Mouse (Mus musculus) adrenal gland, postnatal 36 days (tissue): ENCODE measurements around the gene Tmem253. TPM values are rescaled to one million over a fixed set of nuclear protein-coding genes. Genes with fewer than 3 reads are reported as not detected.
A peak's percentile ranks its signal among the peaks of the same experiment; 100 is the strongest.
"Not testable (repeated sequence)": the region's sequence is repeated elsewhere in the genome, so short reads cannot be mapped to it uniquely, and the experiment has no call there.

Source experiments
- DNase-seq, 2 experiments: peaks; one replicate each; pipeline ENCODE4 v3.0.0; 2021; ENCODE audit warnings: mixed read lengths in 1 of 2
- total RNA-seq, 2 experiments: library from RNA; stranded (reverse); gene quantifications; 2 replicates each; pipeline ENCODE4 v1.2.3; 2021

The Tmem253 gene
- total RNA-seq, 2 experiments from 2014 or later = 1.7 to 2.5 TPM

DNA sequence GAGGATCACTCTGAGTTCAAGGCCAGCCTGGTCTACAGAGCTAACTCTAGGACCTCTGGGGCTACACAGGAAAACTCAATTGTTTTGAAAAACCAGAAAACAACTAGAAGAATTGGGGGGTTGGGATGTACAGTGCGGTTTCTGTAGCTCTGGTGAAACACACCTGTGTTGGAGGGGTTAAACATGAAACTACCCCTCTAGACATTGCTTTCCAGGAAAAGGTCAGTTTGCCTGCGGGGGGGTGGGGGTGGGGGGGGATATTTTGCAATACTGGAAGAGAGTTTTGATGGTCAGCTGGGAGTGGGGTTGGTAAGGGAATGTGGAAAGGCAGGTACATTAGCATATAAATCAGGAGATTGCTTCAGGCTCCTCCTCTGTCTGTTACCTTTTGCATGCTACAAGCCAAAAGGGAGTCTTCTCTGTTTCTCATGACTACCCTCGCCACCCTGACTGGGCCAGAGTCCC, 6.8 kb downstream of the Tmem253 start:
- DNase-seq = no peak

DNA sequence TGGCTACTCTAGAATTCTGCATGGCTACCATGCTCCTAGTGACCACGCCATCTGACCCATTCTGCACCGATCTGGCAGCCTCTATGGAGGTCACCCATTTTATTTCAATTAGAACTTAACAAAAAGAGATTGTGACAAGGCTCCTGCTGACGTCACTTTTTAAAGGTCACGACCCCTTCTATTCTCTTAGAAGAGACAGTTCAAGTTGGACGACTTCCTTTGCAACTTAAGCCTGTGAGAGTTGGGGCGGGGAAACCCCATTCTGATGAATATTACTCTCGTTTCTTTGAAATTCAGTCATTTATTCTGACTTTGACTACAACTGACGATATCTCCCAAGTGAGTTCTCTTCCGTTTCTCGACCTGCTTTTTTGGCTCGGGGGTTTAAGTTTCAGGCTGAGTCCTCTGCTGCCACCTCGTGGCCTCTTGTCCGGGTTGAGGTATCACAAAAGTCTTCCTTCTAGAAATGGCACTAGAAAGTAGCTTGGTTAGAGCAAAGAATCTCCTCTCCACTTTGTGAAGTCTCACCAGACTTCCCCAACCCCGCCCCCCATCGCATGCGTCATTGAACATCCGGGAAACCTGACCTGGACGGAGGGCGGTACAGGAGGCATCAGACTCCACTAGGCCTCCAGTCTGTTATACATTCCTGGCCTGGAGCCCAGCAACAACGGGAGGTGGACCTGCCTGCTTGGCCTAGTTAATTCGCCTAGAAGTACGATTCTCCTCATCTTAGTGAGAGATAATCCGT, 7.4 kb downstream of the Tmem253 start:
- peak; percentile 93 to 95 for DNase-seq

DNA sequence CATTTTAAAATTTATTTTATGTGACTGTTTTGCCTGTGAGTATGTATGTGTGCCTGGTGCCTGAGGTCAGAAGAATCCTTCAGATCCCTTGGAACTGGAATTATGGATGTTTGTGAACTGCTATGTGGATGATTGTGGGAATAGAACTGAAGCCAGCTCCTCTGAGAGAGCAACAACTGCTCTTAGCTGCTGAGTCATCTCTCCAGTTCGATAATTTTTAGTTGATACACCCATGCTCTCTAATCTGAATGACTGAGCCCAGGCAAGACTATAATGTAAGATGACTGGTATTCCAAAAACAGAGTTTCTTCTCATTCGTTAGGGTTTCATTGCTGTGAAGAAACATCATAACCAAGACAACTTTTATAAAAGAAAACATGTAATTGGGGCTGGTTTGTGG, 8.7 kb downstream of the Tmem253 start:
- no peak for DNase-seq

DNA sequence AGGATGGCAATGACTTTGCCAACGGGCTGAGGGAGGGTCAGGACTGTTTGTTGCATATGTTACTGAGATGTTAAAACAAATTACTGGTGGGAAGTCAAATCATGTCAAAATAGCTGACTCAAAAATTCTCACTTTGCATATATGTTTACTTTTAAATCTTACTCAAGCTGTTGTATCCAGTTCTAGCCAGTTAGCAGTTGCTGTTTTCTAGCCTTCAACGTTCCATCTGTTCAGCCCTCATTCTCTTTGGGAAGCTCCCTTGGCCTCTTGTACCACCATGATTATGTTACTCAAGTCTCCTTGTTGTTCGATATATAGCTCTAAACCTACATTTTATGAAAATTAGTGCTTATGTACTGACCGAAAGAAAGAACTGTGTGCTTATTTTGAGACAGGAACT, 10.9 kb downstream of the Tmem253 start:
- DNase-seq = no peak

DNA sequence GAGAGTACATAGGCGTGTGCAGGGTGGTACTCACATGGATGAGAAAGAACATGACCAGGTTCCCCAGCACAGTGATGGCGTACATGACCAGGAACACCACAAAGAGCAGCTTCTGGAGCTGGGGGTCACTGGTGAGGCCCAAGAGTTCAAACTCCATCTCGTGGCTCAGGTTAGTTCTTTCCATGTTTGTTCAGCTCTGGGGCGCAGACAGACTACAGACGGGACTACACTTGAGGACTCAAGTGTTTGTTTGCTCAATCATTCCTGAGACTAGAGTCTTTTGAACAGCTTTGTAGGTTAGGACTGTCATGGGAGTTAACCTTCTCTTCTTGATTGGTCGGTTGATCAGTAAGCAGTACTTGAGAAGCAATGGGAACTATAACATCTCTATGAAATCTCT, 20.5 kb downstream of the Tmem253 start:
- DNase-seq = no peak

DNA sequence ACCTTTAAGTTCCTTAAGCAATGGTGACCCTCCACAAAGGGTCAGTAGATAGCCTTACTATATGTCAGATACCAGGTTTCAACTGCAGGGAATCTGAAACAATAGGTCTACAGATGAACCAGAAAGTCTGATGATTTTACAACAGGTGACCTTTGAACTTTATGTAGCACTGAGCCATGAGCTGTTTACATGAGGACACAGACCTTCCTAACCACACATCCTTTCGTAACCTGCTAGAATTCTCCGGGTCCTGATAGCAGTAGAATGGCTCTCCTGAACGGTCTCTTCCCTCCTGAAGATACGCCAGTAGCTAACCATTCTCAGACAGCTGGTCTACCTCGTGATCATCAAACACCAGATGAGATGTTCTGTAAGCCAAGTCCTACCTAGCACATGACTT, 23.9 kb downstream of the Tmem253 start:
- no peak for DNase-seq

DNA sequence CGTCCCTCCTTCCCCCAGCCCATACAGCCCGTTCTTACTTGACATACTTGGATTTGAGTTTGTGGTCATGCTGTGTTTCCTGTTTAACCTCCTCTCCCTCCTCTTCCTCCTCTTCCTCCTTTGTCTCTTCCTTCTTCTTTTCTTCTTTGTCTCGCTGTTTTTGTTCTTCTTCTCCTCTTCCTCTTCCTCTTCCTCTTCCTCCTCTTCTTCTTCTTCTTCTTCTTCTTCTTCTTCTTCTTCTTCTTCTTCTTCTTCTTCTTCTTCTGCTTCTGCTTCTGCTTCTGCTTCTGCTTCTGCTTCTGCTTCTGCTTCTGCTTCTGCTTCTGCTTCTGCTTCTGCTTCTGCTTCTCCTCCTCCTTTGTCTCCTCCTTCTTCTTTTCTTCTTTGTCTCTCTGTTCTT, 26.9 kb downstream of the Tmem253 start, which contains the start of gene Olfr221:
Gene Olfr221, minus strand, starts transcription at position 101 of the 400 bp plus-strand sequence.
- not testable (repeated sequence) for DNase-seq

DNA sequence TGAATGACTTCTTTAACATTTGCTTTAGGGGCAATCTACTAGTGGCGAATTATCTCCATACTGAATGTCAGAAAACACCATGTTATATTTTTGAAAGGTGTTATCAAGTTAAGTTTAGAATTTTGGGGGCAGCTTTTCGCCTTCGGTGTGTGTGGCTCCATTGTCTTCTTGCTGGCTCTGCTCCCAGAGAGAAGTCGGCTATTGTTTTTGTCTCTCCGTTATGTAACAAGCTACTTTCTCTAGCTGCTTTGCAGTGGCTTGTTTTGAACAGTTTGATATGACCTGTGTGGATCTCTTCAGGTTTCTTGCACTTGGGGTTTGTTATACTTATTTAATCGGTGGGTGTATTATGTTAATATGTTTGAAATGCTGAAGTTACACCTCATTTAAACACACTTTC, 28.0 kb downstream of the Tmem253 start:
- no peak for DNase-seq

DNA sequence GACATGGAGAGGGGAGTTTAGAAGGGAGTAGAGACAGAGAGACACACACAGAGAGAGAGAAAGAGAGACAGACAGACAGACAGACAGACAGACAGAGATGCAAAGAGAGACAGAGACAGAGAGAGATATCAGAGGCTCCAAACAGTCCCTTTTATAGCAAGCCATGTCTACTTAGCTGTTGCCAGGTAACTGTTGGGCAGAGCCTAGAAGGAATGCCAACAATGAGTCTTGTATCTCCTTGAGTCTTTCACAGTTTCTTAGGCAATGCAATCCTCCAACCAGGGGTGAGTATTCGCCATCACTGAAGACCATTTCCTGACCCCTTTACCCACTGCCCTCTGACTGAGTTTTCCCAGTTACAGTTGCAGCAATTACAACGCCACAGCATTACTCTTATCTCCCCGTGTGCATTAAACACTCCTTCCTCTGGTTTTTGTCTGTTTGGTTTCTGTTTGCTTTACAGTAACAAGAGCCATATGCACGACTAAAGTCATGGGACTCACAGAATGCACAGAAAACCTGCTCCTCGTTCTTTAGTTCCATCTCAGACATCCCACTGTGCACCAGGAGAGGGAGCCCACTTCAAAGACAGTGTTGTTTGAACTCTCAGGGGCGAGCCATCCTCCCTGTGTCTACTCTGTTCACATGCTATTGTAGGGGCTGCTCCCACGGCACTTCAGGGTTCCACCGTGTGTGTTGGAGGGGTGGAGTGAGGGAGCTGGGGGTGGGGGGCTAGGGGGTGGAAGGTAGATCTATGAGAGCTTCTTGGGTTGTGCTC, 29.6 kb downstream of the Tmem253 start:
- peak in 1 of 2 experiments; percentile 26 for DNase-seq

DNA sequence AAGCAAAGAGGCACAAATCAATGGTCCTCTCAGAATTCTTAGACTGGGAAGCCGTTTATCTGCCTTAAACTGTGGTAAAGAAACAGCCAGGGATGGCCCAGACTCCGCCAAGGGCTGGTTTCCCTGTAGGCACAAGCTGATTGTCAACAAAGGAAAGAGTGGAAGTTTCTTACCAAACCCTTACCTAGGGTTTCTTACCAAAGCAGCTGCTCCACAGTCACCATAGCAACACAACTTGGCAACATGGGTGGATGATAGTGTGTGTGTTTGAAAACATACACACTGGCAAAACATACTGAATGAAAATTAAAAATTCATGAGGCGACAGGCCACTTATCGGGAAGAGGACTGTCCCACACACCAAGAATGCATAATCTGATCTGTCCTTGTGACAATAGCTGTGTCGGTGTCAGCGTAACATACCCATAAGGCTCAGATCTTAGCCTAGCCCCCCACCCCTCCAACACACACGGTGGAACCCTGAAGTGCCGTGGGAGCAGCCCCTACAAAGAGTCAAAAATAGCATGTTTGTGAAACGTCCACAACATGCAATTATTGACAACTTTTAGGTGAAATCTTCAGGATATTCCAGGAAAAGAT, 30.6 kb downstream of the Tmem253 start:
- no peak for DNase-seq

DNA sequence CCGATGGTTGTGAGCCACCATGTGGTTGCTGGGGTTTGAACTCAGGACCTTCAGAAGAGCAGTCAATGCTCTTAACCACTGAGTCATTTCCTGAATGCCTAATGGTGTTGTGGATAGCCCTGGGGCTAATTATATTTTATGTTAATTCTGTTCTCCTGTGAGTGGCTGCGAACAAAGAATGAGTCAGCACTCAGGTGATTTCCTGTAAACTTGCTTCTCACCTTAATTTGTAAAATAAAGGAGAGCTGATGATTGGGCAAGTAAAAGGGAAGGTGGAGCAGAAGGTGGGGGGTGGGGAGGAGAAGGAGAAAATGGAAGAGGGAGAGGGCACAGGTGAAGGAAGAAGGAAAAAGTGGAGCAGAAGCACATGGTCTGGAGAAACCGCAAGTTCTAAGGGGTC, 37.3 kb downstream of the Tmem253 start:
- DNase-seq = not testable (repeated sequence)

DNA sequence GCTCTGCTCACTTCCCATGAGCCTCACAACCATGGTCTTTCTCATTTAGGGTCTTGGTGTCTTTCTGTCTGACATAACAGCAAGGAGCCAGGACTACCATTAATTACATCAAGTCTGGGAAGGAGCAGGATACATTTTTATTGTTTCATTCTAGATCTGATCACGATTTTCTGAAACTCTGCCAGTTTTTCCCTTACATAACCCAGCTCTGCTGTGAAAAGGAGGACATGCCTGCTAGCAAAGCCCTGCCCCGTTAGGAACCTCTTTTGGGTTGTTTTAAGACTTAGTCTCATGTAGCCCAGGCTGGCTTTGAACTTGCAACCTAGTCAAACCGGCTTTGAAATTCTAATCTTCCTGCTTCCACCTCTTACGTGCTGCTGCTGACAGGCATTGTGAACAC, 44.5 kb downstream of the Tmem253 start:
- no peak for DNase-seq

DNA sequence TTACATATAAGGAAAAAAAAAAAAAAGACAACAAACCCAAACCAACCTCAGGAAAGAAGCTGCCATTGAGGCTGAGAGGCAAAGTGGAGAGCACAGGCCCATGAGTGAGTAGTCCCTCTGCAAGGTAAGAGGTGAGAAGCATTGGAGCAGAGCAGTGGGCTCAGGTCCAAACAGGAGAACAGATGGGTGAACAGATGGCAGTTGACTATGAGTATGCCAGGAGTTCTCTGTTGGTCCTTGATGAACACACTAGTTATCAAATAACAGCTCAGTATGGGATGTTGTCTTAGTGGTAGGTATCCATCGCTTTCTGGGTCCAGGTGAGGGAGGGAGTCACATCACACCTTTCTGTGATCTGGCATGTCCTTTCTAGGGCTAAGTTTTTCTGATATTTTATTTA, 45.3 kb downstream of the Tmem253 start:
- no peak for DNase-seq

DNA sequence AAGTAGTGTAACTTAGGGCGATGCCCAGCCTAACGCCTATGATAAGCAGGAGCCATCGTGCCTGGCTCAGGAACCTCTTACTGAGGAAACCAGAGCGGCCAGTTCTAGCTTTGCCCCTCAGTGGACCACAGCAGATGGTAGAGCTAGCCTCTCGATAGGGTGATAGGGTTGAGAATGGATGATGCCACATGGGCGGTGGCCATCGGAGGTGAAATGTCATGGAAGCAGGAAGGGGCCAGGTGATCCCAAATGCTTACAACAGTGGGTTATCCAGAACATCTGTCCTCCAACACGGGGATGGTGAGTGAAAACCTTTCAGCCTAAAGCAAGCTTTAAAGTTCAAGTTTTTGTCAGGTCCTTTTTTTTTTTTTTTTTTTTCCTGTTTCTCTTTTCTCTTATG, 46.3 kb downstream of the Tmem253 start:
- DNase-seq = no peak

DNA sequence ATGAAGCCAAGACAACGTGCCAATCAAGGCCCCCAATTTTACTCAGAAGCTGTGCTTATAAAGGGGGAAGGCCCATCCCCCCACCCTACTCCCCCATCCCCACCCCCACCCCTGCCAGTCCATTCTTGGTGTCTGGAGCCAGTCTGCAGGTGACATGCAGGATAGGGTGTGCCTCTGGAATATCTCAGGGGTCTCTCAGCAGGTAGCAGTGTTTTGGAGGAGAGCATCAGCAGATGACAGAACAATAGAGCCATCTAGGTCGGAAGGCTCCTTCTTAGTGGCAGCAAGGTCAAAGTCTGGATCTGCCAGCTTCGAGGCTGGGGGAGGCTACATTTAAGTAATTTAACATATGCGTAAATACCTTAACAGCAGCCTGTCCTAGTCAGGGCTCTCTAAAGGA, 50.7 kb downstream of the Tmem253 start:
- no peak for DNase-seq

Other genes with a start within 250 kb of the Tmem253 start
- under 1 TPM in 1 of 2 experiments, not detected in 1; 0.46 TPM for gene Ang4, start 242.1 kb upstream of the Tmem253 start, total RNA-seq
- gene AY358078, start 215.6 kb upstream of the Tmem253 start, total RNA-seq = not detected
- not detected for gene Ear6, start 162.0 kb upstream of the Tmem253 start, total RNA-seq
- gene Mettl17, start 130.8 kb upstream of the Tmem253 start, total RNA-seq = 10 to 100 TPM; 22.1 to 39.7 TPM
- under 1 TPM; 0.33 to 0.99 TPM for gene Slc39a2, start 122.8 kb upstream of the Tmem253 start, total RNA-seq
- gene Ndrg2, start 101.5 kb upstream of the Tmem253 start, total RNA-seq = 100 to 1,000 TPM; 233 to 255 TPM
- gene Tppp2, start 97.2 kb upstream of the Tmem253 start, total RNA-seq = not detected
- not detected for gene Rnase13, start 92.9 kb upstream of the Tmem253 start, total RNA-seq
- gene Arhgef40, start 30.9 kb upstream of the Tmem253 start, total RNA-seq = 10 to 100 TPM; 46.6 to 51.6 TPM
- gene Zfp219, start 5.1 kb downstream of the Tmem253 start, total RNA-seq = 10 to 100 TPM; 51.9 to 62.1 TPM
- gene Olfr221, start 26.8 kb downstream of the Tmem253 start, total RNA-seq = not detected
- gene Hnrnpc, start 88.4 kb downstream of the Tmem253 start, total RNA-seq = 100 to 1,000 TPM; 209 to 332 TPM
- gene Rpgrip1, start 95.0 kb downstream of the Tmem253 start, total RNA-seq = under 1 TPM; 0.33 to 0.93 TPM
- 10 to 100 TPM; 55.2 to 59.7 TPM for gene Supt16, start 181.8 kb downstream of the Tmem253 start, total RNA-seq
- 10 to 100 TPM; 90.1 to 92.4 TPM for gene Chd8, start 242.1 kb downstream of the Tmem253 start, total RNA-seq